Mouse (Mus musculus) induced T-regulatory cell, adult 2 months (primary cell): ENCODE results near the gene Kif6.
A peak's percentile ranks its signal among the peaks of the same experiment; 100 is the strongest.

Experiments
- DNase-seq: peaks from one replicate; pipeline ENCODE4 v3.0.0-alpha.2; 2012; ENCODE audit warnings: low read depth

Kif6 gene

GRCm38 (mm10) chr17:49923429-49923828, 308.5 kb downstream of the Kif6 start:
- no peak for DNase-seq

GRCm38 (mm10) chr17:49927611-49928010, 312.7 kb downstream of the Kif6 start:
- DNase-seq = no peak

- no peak for DNase-seq
Observed at GRCm38 (mm10) chr17:49933806-49934205, 318.9 kb downstream of the Kif6 start.

- no peak for DNase-seq
Observed at GRCm38 (mm10) chr17:49934586-49934985, 319.6 kb downstream of the Kif6 start.

GRCm38 (mm10) chr17:49935602-49936205, 320.8 kb downstream of the Kif6 start:
- peak; percentile 74 for DNase-seq

GRCm38 (mm10) chr17:49936214-49936613, 321.3 kb downstream of the Kif6 start:
- DNase-seq = no peak

- no peak for DNase-seq
Observed at GRCm38 (mm10) chr17:49939146-49939545, 324.2 kb downstream of the Kif6 start.

- peak; percentile 57 for DNase-seq
Observed at GRCm38 (mm10) chr17:49942674-49943073, 327.7 kb downstream of the Kif6 start.

GRCm38 (mm10) chr17:49951491-49951855, 336.5 kb downstream of the Kif6 start:
- peak; percentile 90 for DNase-seq

- DNase-seq = no peak
Observed at GRCm38 (mm10) chr17:49951856-49952607, 337.1 kb downstream of the Kif6 start.

GRCm38 (mm10) chr17:49959021-49959420, 344.1 kb downstream of the Kif6 start:
- DNase-seq = no peak
